Mouse (Mus musculus): Measurements from ENCODE around the gene Golm1. TPM values are rescaled to one million over a fixed set of nuclear protein-coding genes. Genes with fewer than 3 reads are reported as not detected.

Golm1 gene
- polyA plus RNA-seq, 1 experiment from 2014 or later: 89.8 TPM

Other genes starting within 250 kb of the Golm1 start
- gene Agtpbp1, start 90.6 kb downstream of the Golm1 start, polyA plus RNA-seq (2015; fragmentation: Nextera tagmentation; extraction: Ambion mirVana): 17.4 and 18.1 TPM in 2 replicates
- 73.0 and 87.5 TPM in 2 replicates for gene Naa35, start 90.6 kb downstream of the Golm1 start, polyA plus RNA-seq (2015; fragmentation: Nextera tagmentation; extraction: Ambion mirVana)
- gene 4921517D22Rik, start 18.3 kb upstream of the Golm1 start, polyA plus RNA-seq (2015; fragmentation: Nextera tagmentation; extraction: Ambion mirVana): not detected in 2 replicates
- not detected in 2 replicates for gene Spata31d1a, start 34.5 kb upstream of the Golm1 start, polyA plus RNA-seq (2015; fragmentation: Nextera tagmentation; extraction: Ambion mirVana)
- not detected in 2 replicates for gene Spata31d1b, start 36.5 kb upstream of the Golm1 start, polyA plus RNA-seq (2015; fragmentation: Nextera tagmentation; extraction: Ambion mirVana)
- gene Spata31d1d, start 55.9 kb upstream of the Golm1 start, polyA plus RNA-seq (2015; fragmentation: Nextera tagmentation; extraction: Ambion mirVana): not detected in 2 replicates
- 0.10 TPM in 1 of 2 replicates, not detected in the other for gene 1700014D04Rik, start 70.9 kb upstream of the Golm1 start, polyA plus RNA-seq (2015; fragmentation: Nextera tagmentation; extraction: Ambion mirVana)
- 122 and 134 TPM in 2 replicates for gene Isca1, start 94.0 kb upstream of the Golm1 start, polyA plus RNA-seq (2015; fragmentation: Nextera tagmentation; extraction: Ambion mirVana)
- gene Gm49354, start 106.4 kb upstream of the Golm1 start, polyA plus RNA-seq (2015; fragmentation: Nextera tagmentation; extraction: Ambion mirVana): not detected in 2 replicates
- 52.4 and 52.9 TPM in 2 replicates for gene Tut7, start 147.3 kb upstream of the Golm1 start, polyA plus RNA-seq (2015; fragmentation: Nextera tagmentation; extraction: Ambion mirVana)

All from stomach, embryonic 16.5 days (tissue).